Mouse (Mus musculus) limb, embryonic 10.5 days (tissue): Measurements from ENCODE around the gene Gxylt1. TPM values are rescaled to one million over a fixed set of nuclear protein-coding genes. Genes with fewer than 3 reads are reported as not detected.
"Not testable (repeated sequence)": the region's sequence is repeated elsewhere in the genome, so short reads cannot be mapped to it uniquely, and the experiment has no call there.

ENCODE experiments used
- DNase-seq: peaks from one replicate; pipeline ENCODE4 v3.0.0-alpha.2; 2017; ENCODE audit warnings: low spot score
- H3K27ac ChIP-seq: fragments of 300-500 bp; sonication (generic); 2 replicates; pipeline ENCODE4 v1.5.1; 2016; ENCODE audit warnings: mild to moderate bottlenecking
- H3K27me3 ChIP-seq: fragments of 300-500 bp; sonication (generic); 2 replicates; pipeline ENCODE4 v1.6.1; 2016; ENCODE audit warnings: low read depth, mild to moderate bottlenecking; ENCODE audit not compliant: poor library complexity, severe bottlenecking
- H3K36me3 ChIP-seq: fragments of 300-500 bp; sonication (generic); 2 replicates; pipeline ENCODE4 v1.6.1; 2016; ENCODE audit warnings: mild to moderate bottlenecking, moderate library complexity
- H3K4me1 ChIP-seq: fragments of 300-500 bp; sonication (generic); 2 replicates; pipeline ENCODE4 v1.6.1; 2016
- H3K4me3 ChIP-seq: fragments of 300-500 bp; sonication (generic); 2 replicates; pipeline ENCODE4 v1.5.1; 2016; ENCODE audit warnings: mild to moderate bottlenecking, moderate library complexity
- H3K9me3 ChIP-seq: fragments of 300-500 bp; sonication (generic); replicated peaks from 2 replicates; pipeline ENCODE4 v1.6.1; 2016; ENCODE audit warnings: mild to moderate bottlenecking
- WGBS: fragments of 180-500 bp; shearing (Covaris S2); methylation state at CpG from one replicate; pipeline ENCODE4 v1.1.7; 2016; 5-methylcytosine and 5-hydroxymethylcytosine counted together
- polyA plus RNA-seq: library from polyadenylated mRNA; unstranded; fragments of >200 nt; fragmentation: Nextera tagmentation; extraction: Ambion mirVana; gene quantifications from 2 replicates; pipeline ENCODE4 v1.2.1, GENCODE M21; 2016

The Gxylt1 gene
- 15.6 and 21.7 TPM in 2 replicates for polyA plus RNA-seq

- peak; percentile 100 for DNase-seq
- no peaks in the 10 kb centered on the region for H3K9me3 ChIP-seq
- H3K36me3 ChIP-seq, result peaks cover 13% of the 10 kb centered on the region
- peak within 1 kb of the TSS; percentile 85 for H3K4me3 ChIP-seq
- H3K4me1 ChIP-seq, result peaks cover 28% of the 10 kb centered on the region
- H3K27ac ChIP-seq, result peak within 1 kb of the TSS; percentile 94
- no peaks in the 10 kb centered on the region for H3K27me3 ChIP-seq
- under 1% methylated on average over 74 of the region's 93 CpGs for WGBS
These were observed at the start of gene Gxylt1 for GRCm38 (mm10) chr15:93274679-93275583. TSS of gene Gxylt1 (minus strand) at chr15:93275179.

- H3K9me3 ChIP-seq, result no peaks in the 10 kb centered on the region
- no peaks in the 10 kb centered on the region for H3K27me3 ChIP-seq
- H3K4me3 ChIP-seq, result no peak overlapping the region
- no peaks in the 10 kb centered on the region for H3K4me1 ChIP-seq
- no peak for DNase-seq
- no peak overlapping the region for H3K27ac ChIP-seq
- 95% methylated on average over 1 of the region's 1 CpGs for WGBS
- H3K36me3 ChIP-seq, result peaks cover 9% of the 10 kb centered on the region
These were observed 43.8 kb upstream of the Gxylt1 start for GRCm38 (mm10) chr15:93318781-93319180.

DNA sequence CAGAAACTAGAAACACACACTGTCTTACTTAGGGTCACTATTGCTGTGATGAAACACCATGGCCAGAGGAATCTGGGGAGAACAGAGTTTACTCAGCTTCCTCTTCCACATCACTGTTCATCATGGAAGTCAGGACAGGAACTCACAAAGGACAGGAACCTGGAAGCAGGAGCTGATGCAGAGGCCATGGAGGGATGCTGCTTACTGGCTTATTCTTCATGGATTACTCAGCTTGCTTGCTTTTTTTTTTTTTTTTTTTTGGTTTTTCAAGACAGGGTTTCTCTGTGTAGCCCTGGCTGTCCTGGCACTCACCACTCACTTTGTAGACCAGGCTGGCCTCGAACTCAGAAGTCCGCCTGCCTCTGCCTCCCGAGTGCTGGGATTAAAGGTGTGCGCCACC is 35.3 kb upstream of the Gxylt1 start:
- not testable (repeated sequence) for H3K27me3 ChIP-seq, H3K4me3 ChIP-seq, H3K27ac ChIP-seq, H3K9me3 ChIP-seq, DNase-seq, H3K4me1 ChIP-seq
- H3K36me3 ChIP-seq, result peaks cover 25% of the 10 kb centered on the region
- WGBS, result 98% methylated on average over 4 of the region's 4 CpGs

GRCm38 (mm10) chr15:93298197-93298596 is 23.2 kb upstream of the Gxylt1 start:
- 0 out of 2 replicates have a peak, but pooled peaks cover 2% of the 10 kb centered on the region for H3K4me1 ChIP-seq

DNA sequence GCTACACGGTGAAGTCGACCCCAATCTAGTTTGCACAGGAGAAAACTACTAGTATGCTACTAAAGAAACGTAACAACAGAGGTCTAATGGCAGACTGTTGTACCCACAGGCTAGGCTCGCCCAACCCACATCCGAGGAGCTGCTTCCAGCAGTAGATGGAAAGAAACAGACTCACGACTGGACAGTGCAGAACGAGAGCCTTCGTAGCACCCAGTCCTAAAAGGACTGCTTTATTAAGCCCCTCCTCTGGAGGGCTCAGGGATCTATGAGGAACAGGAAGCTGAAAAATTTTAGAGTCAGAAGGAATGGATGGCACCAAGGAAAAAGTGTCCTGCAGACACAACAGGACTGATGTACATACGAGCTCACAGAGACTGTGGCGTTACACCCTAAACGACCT is 19.5 kb upstream of the Gxylt1 start:
- no peak overlapping the region for H3K4me3 ChIP-seq
- H3K4me1 ChIP-seq, result 0 out of 2 replicates have a peak, but pooled peaks cover 1% of the 10 kb centered on the region
- H3K36me3 ChIP-seq, result peaks cover 13% of the 10 kb centered on the region
- DNase-seq, result no peak
- no peaks in the 10 kb centered on the region for H3K27me3 ChIP-seq
- WGBS, result 88% methylated on average over 11 of the region's 11 CpGs
- H3K27ac ChIP-seq, result no peak overlapping the region
- no peaks in the 10 kb centered on the region for H3K9me3 ChIP-seq

More at GRCm38 (mm10) chr15:93298197-93298596, 23.2 kb upstream of the Gxylt1 start:
- H3K36me3 ChIP-seq, result peaks cover 5% of the 10 kb centered on the region; the same call in 1 of the 2 replicates
- H3K4me3 ChIP-seq, result no peak overlapping the region
- 88% methylated on average over 2 of the region's 2 CpGs for WGBS
- no peaks in the 10 kb centered on the region for H3K9me3 ChIP-seq
- no peak for DNase-seq
- no peak overlapping the region for H3K27ac ChIP-seq
- no peaks in the 10 kb centered on the region for H3K27me3 ChIP-seq

- Histone ChIP-seq H3K27me3 (no peaks in the 10 kb centered on the region), H3K27ac (no peak overlapping the region), H3K9me3 (no peaks in the 10 kb centered on the region), H3K4me3 (no peak overlapping the region), H3K36me3 (peaks cover 48% of the 10 kb centered on the region), H3K4me1 (no peaks in the 10 kb centered on the region)
- no peak for DNase-seq
- 94% methylated on average over 4 of the region's 4 CpGs for WGBS
These were observed 13.3 kb upstream of the Gxylt1 start for GRCm38 (mm10) chr15:93288321-93288720.

GRCm38 (mm10) chr15:93287628-93288027 is 12.6 kb upstream of the Gxylt1 start:
- no peaks in the 10 kb centered on the region for H3K27me3 ChIP-seq
- H3K9me3 ChIP-seq, result no peaks in the 10 kb centered on the region
- H3K4me1 ChIP-seq, result no peaks in the 10 kb centered on the region
- H3K36me3 ChIP-seq, result peaks cover 53% of the 10 kb centered on the region
- 86% methylated on average over 2 of the region's 2 CpGs for WGBS
- H3K27ac ChIP-seq, result no peak overlapping the region
- DNase-seq, result no peak
- H3K4me3 ChIP-seq, result no peak overlapping the region

DNA sequence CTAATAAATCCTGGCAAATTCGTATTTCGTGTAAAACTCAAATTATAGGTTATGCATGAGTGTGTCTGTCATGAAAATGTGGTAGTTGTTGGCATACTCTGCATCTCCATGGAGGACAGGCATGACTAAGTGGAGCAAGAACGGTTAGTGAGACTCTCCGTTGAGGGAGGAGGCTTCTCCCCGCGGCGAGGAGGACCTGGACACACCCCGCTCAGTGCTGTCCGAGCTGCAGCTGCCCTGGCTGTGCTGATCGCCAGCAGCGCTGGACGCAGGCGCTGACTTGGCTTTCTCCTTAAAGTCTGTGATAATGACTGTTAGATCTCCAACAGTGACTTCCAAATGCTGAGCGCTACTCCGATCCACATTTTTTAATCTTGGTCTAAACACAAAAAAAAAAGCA is 10.3 kb upstream of the Gxylt1 start:
- Histone ChIP-seq H3K27ac (no peak overlapping the region), H3K9me3 (no peaks in the 10 kb centered on the region), H3K4me1 (no peaks in the 10 kb centered on the region), H3K4me3 (no peak overlapping the region), H3K36me3 (peaks cover 65% of the 10 kb centered on the region), H3K27me3 (no peaks in the 10 kb centered on the region)
- 89% methylated on average over 15 of the region's 15 CpGs for WGBS
- DNase-seq, result no peak

- 93% methylated on average over 6 of the region's 6 CpGs for WGBS
- Histone ChIP-seq H3K4me1 (no peaks in the 10 kb centered on the region), H3K4me3 (no peak overlapping the region), H3K27ac (no peak overlapping the region), H3K9me3 (no peaks in the 10 kb centered on the region), H3K36me3 (peaks cover 57% of the 10 kb centered on the region), H3K27me3 (no peaks in the 10 kb centered on the region)
- no peak for DNase-seq
These were observed 9.3 kb upstream of the Gxylt1 start for GRCm38 (mm10) chr15:93284326-93284725.

DNA sequence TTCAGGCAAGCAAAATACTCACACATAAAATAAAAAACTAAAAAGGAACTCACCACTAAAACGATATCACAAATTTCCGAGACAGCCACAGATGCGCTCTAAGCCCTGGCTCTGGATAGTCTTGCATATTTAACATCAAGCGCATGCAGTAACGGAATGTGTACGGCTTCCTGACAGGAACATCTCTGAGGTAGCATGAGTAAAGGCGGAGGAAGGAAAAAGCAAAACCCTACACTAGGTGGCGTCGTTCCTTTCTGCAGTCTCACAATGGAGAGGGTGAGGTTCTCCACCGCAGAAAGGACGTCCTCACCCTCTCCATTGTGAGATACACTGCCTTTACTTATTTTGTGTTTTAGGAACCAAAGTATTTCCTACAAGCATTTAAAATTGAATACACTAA is 8.4 kb upstream of the Gxylt1 start:
- 77% methylated on average over 11 of the region's 11 CpGs for WGBS

GRCm38 (mm10) chr15:93276276-93276675 is 1.3 kb upstream of the Gxylt1 start:
- peaks cover 15% of the 10 kb centered on the region for H3K36me3 ChIP-seq
- no peaks in the 10 kb centered on the region for H3K9me3 ChIP-seq
- H3K4me1 ChIP-seq, result peaks cover 28% of the 10 kb centered on the region
- no peaks in the 10 kb centered on the region for H3K27me3 ChIP-seq
- 0 out of 2 replicates have a peak overlapping the region, but pooled peaks have one; percentile 94 for H3K27ac ChIP-seq
- no peak for DNase-seq
- 7% methylated on average over 14 of the region's 14 CpGs for WGBS
- peak overlapping the region; percentile 85 for H3K4me3 ChIP-seq

More for the DNA sequence above, 8.4 kb upstream of the Gxylt1 start:
- H3K4me3 ChIP-seq, result no peak overlapping the region
- no peaks in the 10 kb centered on the region for H3K9me3 ChIP-seq
- no peaks in the 10 kb centered on the region for H3K4me1 ChIP-seq
- no peaks in the 10 kb centered on the region for H3K27me3 ChIP-seq
- peaks cover 56% of the 10 kb centered on the region for H3K36me3 ChIP-seq
- H3K27ac ChIP-seq, result no peak overlapping the region
- no peak for DNase-seq

DNA sequence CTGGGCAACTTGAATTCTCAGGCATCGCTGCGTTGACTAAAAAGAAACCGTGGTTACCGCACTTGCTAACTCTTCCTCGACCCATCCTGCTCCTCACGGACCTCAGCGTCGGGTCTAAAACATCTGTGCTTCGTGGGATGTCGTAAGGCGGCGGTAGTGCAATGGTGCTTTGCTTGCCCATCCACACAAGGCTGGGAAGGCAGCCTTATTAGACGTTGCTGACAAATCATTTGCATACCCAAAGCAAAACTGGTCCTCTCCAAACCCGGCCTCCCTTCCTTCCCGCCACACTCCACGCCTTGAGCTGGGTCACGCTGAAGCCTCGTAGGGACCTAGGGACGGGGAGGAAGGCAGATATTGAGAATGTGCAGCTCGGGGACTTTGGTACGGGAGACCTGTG is 644 bp upstream of the Gxylt1 start:
- Histone ChIP-seq H3K36me3 (peaks cover 9% of the 10 kb centered on the region), H3K27me3 (no peaks in the 10 kb centered on the region), H3K4me1 (peaks cover 28% of the 10 kb centered on the region), H3K27ac (peak overlapping the region; percentile 94; the same call in 1 of the 2 replicates), H3K9me3 (no peaks in the 10 kb centered on the region), H3K4me3 (peak overlapping the region; percentile 85)
- under 1% methylated on average over 21 of the region's 21 CpGs for whole genome bisulfite sequencing
- peak; percentile 61 for DNase-seq
